Mouse (Mus musculus): ENCODE results near the gene A730015C16Rik.

The A730015C16Rik gene

GRCm38 (mm10) chr4:108848505-108848848 is at the start of gene A730015C16Rik:
A730015C16Rik (minus strand) TSS chr4:108848619.
- DNase-seq (ENCODE audit: low spot score in 2 of 2): no peak

- DNase-seq (ENCODE audit: low spot score in 2 of 2): no peak
Measured at GRCm38 (mm10) chr4:108890876-108891275, 42.5 kb upstream of the A730015C16Rik start.

- no peak for DNase-seq (ENCODE audit: low spot score in 2 of 2)
Measured at GRCm38 (mm10) chr4:108887456-108887855, 39.0 kb upstream of the A730015C16Rik start.

- no peak for DNase-seq (ENCODE audit: low spot score in 2 of 2)
Measured at GRCm38 (mm10) chr4:108883815-108884214, 35.4 kb upstream of the A730015C16Rik start.

- peak; percentile 9 to 53 for DNase-seq (ENCODE audit: low spot score in 2 of 2)
Measured at GRCm38 (mm10) chr4:108878963-108879822, 30.8 kb upstream of the A730015C16Rik start, which contains the start of gene Rab3b. Rab3b (plus strand) TSS chr4:108879063.

- no peak for DNase-seq (ENCODE audit: low spot score in 2 of 2)
Measured at GRCm38 (mm10) chr4:108877901-108878300, 29.5 kb upstream of the A730015C16Rik start.

- DNase-seq (ENCODE audit: low spot score in 2 of 2): no peak
Measured at GRCm38 (mm10) chr4:108873746-108874145, 25.3 kb upstream of the A730015C16Rik start.

GRCm38 (mm10) chr4:108869730-108870374 is 21.4 kb upstream of the A730015C16Rik start:
- DNase-seq (ENCODE audit: low spot score in 2 of 2): peak; percentile 63 to 68

- no peak for DNase-seq (ENCODE audit: low spot score in 2 of 2)
Measured at GRCm38 (mm10) chr4:108866806-108867205, 18.4 kb upstream of the A730015C16Rik start.

GRCm38 (mm10) chr4:108847715-108848504 is 509 bp downstream of the A730015C16Rik start, which contains the start of gene Kti12:
Kti12 (plus strand) TSS chr4:108847785.
- peak; percentile 73 to 76 for DNase-seq (ENCODE audit: low spot score in 2 of 2)

- no peak for DNase-seq (ENCODE audit: low spot score in 2 of 2)
Measured at GRCm38 (mm10) chr4:108845824-108846569, 2.4 kb downstream of the A730015C16Rik start.

- no peak for DNase-seq (ENCODE audit: low spot score in 2 of 2)
Measured at GRCm38 (mm10) chr4:108843336-108843735, 5.1 kb downstream of the A730015C16Rik start.

GRCm38 (mm10) chr4:108841920-108842578 is 6.4 kb downstream of the A730015C16Rik start:
- DNase-seq (ENCODE audit: low spot score in 2 of 2): no peak

GRCm38 (mm10) chr4:108838031-108838430 is 10.4 kb downstream of the A730015C16Rik start:
- no peak for DNase-seq (ENCODE audit: low spot score in 2 of 2)

GRCm38 (mm10) chr4:108835496-108835895 is 12.9 kb downstream of the A730015C16Rik start:
- no peak for DNase-seq (ENCODE audit: low spot score in 2 of 2)

GRCm38 (mm10) chr4:108834971-108835311 is 13.5 kb downstream of the A730015C16Rik start:
- DNase-seq (ENCODE audit: low spot score in 2 of 2): no peak

- DNase-seq (ENCODE audit: low spot score in 2 of 2): peak; percentile 68 to 78
Measured at GRCm38 (mm10) chr4:108834115-108834970, 14.1 kb downstream of the A730015C16Rik start, which contains the start of gene Txndc12. Txndc12 (plus strand) TSS chr4:108834601.

- no peak for DNase-seq (ENCODE audit: low spot score in 2 of 2)
Measured at GRCm38 (mm10) chr4:108833828-108834114, 14.6 kb downstream of the A730015C16Rik start.

GRCm38 (mm10) chr4:108832916-108833827 is 15.2 kb downstream of the A730015C16Rik start, which contains the start of gene Btf3l4:
Btf3l4 (minus strand) TSS chr4:108833614.
- DNase-seq (ENCODE audit: low spot score in 2 of 2): peak; percentile 80 to 86
